In the genomic region with DNA sequence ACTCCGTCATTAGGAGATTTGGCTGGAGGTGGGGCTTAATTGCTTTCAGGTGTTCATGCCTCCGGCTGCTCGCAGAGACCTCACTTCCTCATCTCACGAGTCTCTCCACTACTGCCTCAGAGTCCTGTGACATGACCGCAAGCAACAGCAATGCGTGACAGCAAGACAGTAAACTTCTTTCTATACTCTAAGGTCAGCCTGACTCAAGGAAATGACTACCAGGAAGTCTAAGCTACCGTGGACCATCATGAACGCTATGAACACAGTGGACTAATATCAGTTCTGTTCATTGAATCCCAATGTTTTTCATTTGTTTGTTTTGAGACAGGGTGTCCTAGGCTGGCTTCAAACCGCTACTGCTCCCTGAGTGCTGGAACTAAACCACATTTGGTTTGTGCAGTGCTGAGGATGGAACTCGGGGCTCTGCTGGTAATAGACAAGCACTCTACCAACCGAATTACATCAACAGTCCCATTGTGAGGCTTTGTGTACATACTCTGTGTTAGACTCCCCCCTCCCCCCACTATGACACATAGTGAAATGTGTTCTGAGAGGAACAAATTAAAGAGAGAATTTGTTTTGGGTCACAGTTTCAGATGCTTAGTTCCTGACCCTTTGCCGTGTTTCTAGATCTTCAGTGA, we compare ENCODE assay signal across 9 mouse cellular contexts. TPM values are rescaled to one million over a fixed set of nuclear protein-coding genes. Genes with fewer than 3 reads are reported as not detected.
DNase-seq lines count a peak whose midpoint lies in the region; ATAC-seq and TF ChIP-seq lines count a peak whose summit lies in the region.
"Had no signal": no experiment of that assay in that cellular context is flagged by ENCODE, and none has a peak within 500 bp of the region (broad histone marks: within the 10 kb centered on the region; RNA-seq: fewer than 3 reads in every experiment).

No protein-coding gene starts in this region.

- peak; percentile 90 to 91 for DNase-seq in spleen, postnatal 36 days (ENCODE audit: low spot score in 2 of 2)
- no peak for DNase-seq in adrenal gland, postnatal 14 days

- WGBS in bone marrow, adult 2 months = 2% methylated on average over 12 of the region's 12 CpGs
- 19% methylated on average over 12 of the region's 12 CpGs for WGBS in liver, embryonic 12.5 days (ENCODE audit: insufficient replicate concordance)
- 86% methylated on average over 12 of the region's 12 CpGs for WGBS in forebrain, embryonic 13.5 days

- peak; percentile 49; the same call in 1 of the 2 replicates for TF ChIP-seq POLR2A in bone marrow, adult 2 months (IDR thresholded peaks at IDR 0.05; ENCODE audit: borderline replicate concordance, control insufficient read depth, low read depth, low read length)

- H3K9me3 ChIP-seq in erythroblast, embryonic 14.5 days (ENCODE audit: control insufficient read depth, low read length) = 0 out of 2 replicates have a peak, but pooled peaks cover 2% of the 10 kb centered on the region
- 0 out of 2 replicates have a peak, but pooled peaks cover 3% of the 10 kb centered on the region for H3K9me3 ChIP-seq in liver, embryonic 12.5 days (replicated peaks)
- no peaks in the 10 kb centered on the region for H3K9me3 ChIP-seq in forebrain, embryonic 13.5 days (replicated peaks)

- no peaks in the 10 kb centered on the region for H3K36me3 ChIP-seq in erythroblast, embryonic 14.5 days (ENCODE audit: control insufficient read depth)
- H3K36me3 ChIP-seq in liver, embryonic 12.5 days = no peaks in the 10 kb centered on the region
- no peaks in the 10 kb centered on the region for H3K36me3 ChIP-seq in forebrain, embryonic 13.5 days (ENCODE audit: poor library complexity, severe bottlenecking)
- H3K36me3 ChIP-seq: limb, embryonic 12.5 days had no signal

- peak overlapping the region; percentile 61 for H3K4me2 ChIP-seq in liver, embryonic 12.5 days
- no peak overlapping the region for H3K4me2 ChIP-seq in forebrain, embryonic 13.5 days
- H3K4me2 ChIP-seq: limb, embryonic 12.5 days had no signal

- H3K4me3 ChIP-seq in erythroblast, embryonic 14.5 days (replicated peaks) = peak overlapping the region; percentile 59
- H3K4me3 ChIP-seq in bone marrow, adult 2 months (replicated peaks; ENCODE audit: control insufficient read depth, low read depth, low read length) = peak overlapping the region; percentile 25
- peak overlapping the region; percentile 44 for H3K4me3 ChIP-seq in liver, embryonic 12.5 days
- H3K4me3 ChIP-seq in forebrain, embryonic 13.5 days = no peak overlapping the region
- H3K4me3 ChIP-seq: limb, embryonic 12.5 days had no signal

- H3K4me1 ChIP-seq in erythroblast, embryonic 14.5 days (ENCODE audit: control insufficient read depth) = peaks cover 75% of the 10 kb centered on the region
- H3K4me1 ChIP-seq in bone marrow, adult 2 months (ENCODE audit: control insufficient read depth, insufficient read depth, low read length) = peaks cover 13% of the 10 kb centered on the region
- H3K4me1 ChIP-seq in liver, embryonic 12.5 days = peaks cover 92% of the 10 kb centered on the region
- peaks cover 13% of the 10 kb centered on the region for H3K4me1 ChIP-seq in forebrain, embryonic 13.5 days

- TF ChIP-seq CTCF in bone marrow, adult 2 months (IDR thresholded peaks at IDR 0.05; ENCODE audit: control insufficient read depth, insufficient read depth, low read length) = no peak

- no peak for ATAC-seq in erythroblast, adult 5-6 weeks (replicated peaks; ENCODE audit: low FRiP score, poor library complexity, severe bottlenecking)
- no peak for ATAC-seq in liver, embryonic 12.5 days
- no peak for ATAC-seq in forebrain, embryonic 13.5 days
- no peak for ATAC-seq in cerebellum, adult (ENCODE audit: insufficient number of reproducible peaks, low FRiP score, low TSS enrichment)

- peak overlapping the region; percentile 65 for H3K9ac ChIP-seq in liver, embryonic 12.5 days
- H3K9ac ChIP-seq in forebrain, embryonic 13.5 days = no peak overlapping the region
- H3K9ac ChIP-seq: limb, embryonic 12.5 days had no signal

- H3K27me3 ChIP-seq in erythroblast, embryonic 14.5 days (ENCODE audit: control insufficient read depth) = no peaks in the 10 kb centered on the region
- H3K27me3 ChIP-seq in liver, embryonic 12.5 days (replicated peaks) = no peaks in the 10 kb centered on the region
- H3K27me3 ChIP-seq in forebrain, embryonic 13.5 days = no peaks in the 10 kb centered on the region

- H3K27ac ChIP-seq in bone marrow, adult 2 months (ENCODE audit: control insufficient read depth, insufficient read depth, low read depth, low read length, poor library complexity) = peak overlapping the region; percentile 85
- peak overlapping the region; percentile 79 for H3K27ac ChIP-seq in liver, embryonic 12.5 days
- H3K27ac ChIP-seq in forebrain, embryonic 13.5 days = no peak overlapping the region
- H3K27ac ChIP-seq: limb, embryonic 12.5 days had no signal

RNA-seq across cellular contexts. Expression of gene Ccr1, which starts 40.3 kb away (rescaled TPM):
- polyA plus RNA-seq in erythroblast, embryonic 14.5 days (2012) = not detected in 2 replicates
- 12.3 and 17.3 TPM in 2 replicates for total RNA-seq in erythroblast, adult 5-6 weeks (2015; ENCODE audit: low replicate concordance)
- 12.1 and 14.9 TPM in 2 replicates for total RNA-seq in erythroblast, adult 5-6 weeks (2017; ENCODE audit: low replicate concordance)
- polyA plus RNA-seq in bone marrow, adult 2 months (2011; ENCODE audit: insufficient read depth, insufficient read length, low replicate concordance, missing spikeins) = 4.8 and 12.0 TPM in 2 replicates
- polyA plus RNA-seq in liver, embryonic 12.5 days (2016; fragmentation: Nextera tagmentation; extraction: Ambion mirVana) = 1.4 and 1.6 TPM in 2 replicates
- 0.55 and 0.70 TPM in 2 replicates for polyA plus RNA-seq in forebrain, embryonic 13.5 days (2015; fragmentation: Nextera tagmentation; extraction: Ambion mirVana)
- 0.86 and 0.89 TPM in 2 replicates for total RNA-seq in adrenal gland, postnatal 14 days (2021)

RNA-seq across cellular contexts. Expression of gene Ccr1l1, which starts 50.0 kb away (rescaled TPM):
- not detected in 2 replicates for polyA plus RNA-seq in erythroblast, embryonic 14.5 days (2012)
- total RNA-seq in erythroblast, adult 5-6 weeks (2015; ENCODE audit: low replicate concordance) = not detected in 2 replicates
- total RNA-seq in erythroblast, adult 5-6 weeks (2017; ENCODE audit: low replicate concordance) = 1.4 and 1.6 TPM in 2 replicates
- not detected in 2 replicates for polyA plus RNA-seq in bone marrow, adult 2 months (2011; ENCODE audit: insufficient read depth, insufficient read length, low replicate concordance, missing spikeins)
- polyA plus RNA-seq in liver, embryonic 12.5 days (2016; fragmentation: Nextera tagmentation; extraction: Ambion mirVana) = not detected in 2 replicates
- not detected in 2 replicates for polyA plus RNA-seq in forebrain, embryonic 13.5 days (2015; fragmentation: Nextera tagmentation; extraction: Ambion mirVana)
- total RNA-seq in adrenal gland, postnatal 14 days (2021) = not detected in 2 replicates
- polyA plus RNA-seq: limb, embryonic 12.5 days had no signal
